Mouse (Mus musculus) olfactory bulb, adult 2 months (tissue): ENCODE measurements around the gene Fndc10. TPM values are rescaled to one million over a fixed set of nuclear protein-coding genes. Genes with fewer than 3 reads are reported as not detected.
"Not testable (repeated sequence)": the region's sequence is repeated elsewhere in the genome, so short reads cannot be mapped to it uniquely, and the experiment has no call there.

Experiments used
- H3K27ac ChIP-seq: fragments of 200-500 bp; 2 replicates; pipeline ENCODE4 v1.5.1; 2012; ENCODE audit warnings: low read depth, low read length; ENCODE audit not compliant: insufficient read depth
- H3K4me1 ChIP-seq: fragments of 200-500 bp; 2 replicates; pipeline ENCODE4 v1.6.1; 2012; ENCODE audit warnings: low read length; ENCODE audit not compliant: control insufficient read depth, insufficient read depth
- H3K4me3 ChIP-seq: fragments of 200-500 bp; 2 replicates; pipeline ENCODE4 v1.5.1; 2012; ENCODE audit warnings: mild to moderate bottlenecking, low read depth, low read length, moderate library complexity; ENCODE audit not compliant: insufficient read depth
- CTCF ChIP-seq: fragments of 200-500 bp; IDR thresholded peaks from 2 replicates; pipeline ENCODE4 v1.5.1; 2012; ENCODE audit warnings: low read depth, mild to moderate bottlenecking, low read length, moderate library complexity; ENCODE audit not compliant: insufficient read depth
- POLR2A ChIP-seq: fragments of 200-500 bp; IDR thresholded peaks from 2 replicates; pipeline ENCODE4 v1.6.1; 2012; ENCODE audit warnings: mild to moderate bottlenecking, low read depth, low read length, moderate library complexity; ENCODE audit not compliant: insufficient read depth
- WGBS: fragments of 180-500 bp; shearing (Covaris S2); methylation state at CpG from one replicate; pipeline ENCODE4 v1.1.7; 2018; 5-methylcytosine and 5-hydroxymethylcytosine counted together
- polyA plus RNA-seq: library from polyadenylated mRNA; stranded (reverse); fragments of >200 nt; gene quantifications from 2 replicates; pipeline ENCODE4 v1.2.4, GENCODE M21; 2012; ENCODE audit warnings: low replicate concordance; ENCODE audit not compliant: missing spikeins, insufficient read depth, insufficient read length

The Fndc10 gene
- not detected in 2 replicates for polyA plus RNA-seq

- 3% methylated on average over 47 of the region's 47 CpGs for WGBS
- TF ChIP-seq CTCF (no peak), POLR2A (no peak)
- H3K4me3 ChIP-seq, result peak within 1 kb of the TSS; percentile 75
- peak within 1 kb of the TSS; percentile 99 for H3K27ac ChIP-seq
- peaks cover 17% of the 10 kb centered on the region for H3K4me1 ChIP-seq
Measured at GRCm38 (mm10) chr4:155694111-155694481, at the start of gene Fndc10. TSS of gene Fndc10 (plus strand) at chr4:155694342.

- WGBS, result 96% methylated on average over 2 of the region's 2 CpGs
- not testable (repeated sequence) for H3K27ac ChIP-seq, H3K4me3 ChIP-seq, H3K4me1 ChIP-seq
Measured at GRCm38 (mm10) chr4:155645308-155645707, 48.8 kb upstream of the Fndc10 start, which contains the start of gene Gm10563. TSS of gene Gm10563 (minus strand) at chr4:155645408.

DNA sequence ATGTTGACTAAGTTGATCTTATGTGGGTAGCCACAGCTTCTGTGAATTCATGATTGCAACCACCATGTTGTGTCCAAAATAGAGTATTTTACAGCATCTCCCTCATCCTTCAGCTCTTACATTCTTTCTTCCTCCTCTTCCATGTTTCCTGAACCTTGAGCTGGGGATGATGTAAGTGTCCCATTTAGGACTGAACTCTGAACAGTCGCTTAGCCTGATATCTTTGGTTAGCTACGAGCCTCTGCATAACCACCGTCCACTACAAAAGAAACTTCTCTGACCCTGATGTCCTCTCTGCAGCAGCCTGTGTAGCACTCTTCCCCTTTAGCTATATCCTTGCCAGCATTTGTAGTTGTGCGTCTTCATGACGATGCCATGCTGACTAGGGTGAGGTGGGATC, 48.4 kb upstream of the Fndc10 start:
- 92% methylated on average over 5 of the region's 5 CpGs for WGBS
- H3K27ac ChIP-seq, result no peak overlapping the region
- no peak overlapping the region for H3K4me3 ChIP-seq
- no peak for TF ChIP-seq POLR2A
- TF ChIP-seq CTCF, result no peak
- H3K4me1 ChIP-seq, result no peaks in the 10 kb centered on the region

DNA sequence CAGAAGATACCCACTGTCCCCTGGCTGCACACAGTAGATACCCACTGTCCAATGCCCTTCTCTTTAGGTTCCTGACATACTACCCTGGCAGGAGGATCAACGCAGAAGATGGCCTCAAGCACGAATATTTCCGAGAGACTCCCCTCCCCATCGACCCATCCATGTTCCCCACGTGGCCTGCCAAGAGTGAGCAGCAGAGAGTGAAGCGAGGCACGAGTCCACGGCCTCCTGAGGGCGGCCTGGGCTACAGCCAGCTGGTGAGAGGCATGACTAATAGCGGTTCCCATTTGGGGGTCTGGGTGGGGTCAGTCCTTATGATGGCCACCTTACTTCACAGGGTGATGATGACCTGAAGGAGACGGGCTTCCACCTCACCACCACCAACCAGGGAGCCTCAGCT, 44.8 kb upstream of the Fndc10 start:
- H3K4me1 ChIP-seq, result peaks cover 16% of the 10 kb centered on the region
- 92% methylated on average over 11 of the region's 11 CpGs for WGBS

DNA sequence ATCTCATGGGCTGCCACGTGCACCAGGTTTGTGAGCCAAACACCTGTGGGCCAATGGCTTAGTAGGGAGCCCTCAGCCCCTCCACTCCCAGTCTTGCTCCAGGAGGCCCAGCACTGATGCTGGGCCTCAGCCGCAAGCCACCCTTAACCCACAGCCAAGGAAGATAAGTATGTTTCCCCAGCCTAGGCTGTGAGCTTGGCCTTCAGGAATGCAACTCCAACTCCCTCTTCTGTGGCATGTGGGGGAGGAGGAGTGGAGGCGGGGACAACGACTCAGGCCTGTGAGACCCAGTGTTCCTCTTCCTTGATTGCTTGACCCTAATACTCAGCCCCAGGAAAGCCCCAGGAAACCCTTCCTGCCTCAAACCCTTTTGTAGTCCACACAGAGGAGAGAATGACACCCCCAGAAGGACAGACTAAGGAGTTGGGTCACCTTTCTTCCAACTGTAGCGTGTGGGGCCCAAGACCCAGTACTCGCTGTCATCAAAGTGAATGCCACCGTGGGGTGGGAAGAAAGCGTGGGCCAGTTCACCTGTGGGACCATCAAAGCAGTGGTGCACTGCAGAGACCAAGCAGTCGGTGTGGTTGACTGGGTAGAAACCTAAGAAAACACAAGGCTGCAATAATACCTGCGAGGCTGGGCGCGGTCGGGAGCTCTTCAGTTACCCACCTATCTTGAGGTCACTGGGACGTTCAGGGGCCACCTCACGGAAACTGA, 42.4 kb upstream of the Fndc10 start:
- H3K4me1 ChIP-seq, result peaks cover 21% of the 10 kb centered on the region
- WGBS, result 74% methylated on average over 15 of the region's 15 CpGs
- H3K4me3 ChIP-seq, result no peak overlapping the region
- TF ChIP-seq POLR2A (no peak), CTCF (no peak)
- H3K27ac ChIP-seq, result no peak overlapping the region

More for the DNA sequence above, 44.8 kb upstream of the Fndc10 start:
- TF ChIP-seq CTCF (no peak), POLR2A (no peak)
- no peak overlapping the region for H3K27ac ChIP-seq
- no peak overlapping the region for H3K4me3 ChIP-seq

DNA sequence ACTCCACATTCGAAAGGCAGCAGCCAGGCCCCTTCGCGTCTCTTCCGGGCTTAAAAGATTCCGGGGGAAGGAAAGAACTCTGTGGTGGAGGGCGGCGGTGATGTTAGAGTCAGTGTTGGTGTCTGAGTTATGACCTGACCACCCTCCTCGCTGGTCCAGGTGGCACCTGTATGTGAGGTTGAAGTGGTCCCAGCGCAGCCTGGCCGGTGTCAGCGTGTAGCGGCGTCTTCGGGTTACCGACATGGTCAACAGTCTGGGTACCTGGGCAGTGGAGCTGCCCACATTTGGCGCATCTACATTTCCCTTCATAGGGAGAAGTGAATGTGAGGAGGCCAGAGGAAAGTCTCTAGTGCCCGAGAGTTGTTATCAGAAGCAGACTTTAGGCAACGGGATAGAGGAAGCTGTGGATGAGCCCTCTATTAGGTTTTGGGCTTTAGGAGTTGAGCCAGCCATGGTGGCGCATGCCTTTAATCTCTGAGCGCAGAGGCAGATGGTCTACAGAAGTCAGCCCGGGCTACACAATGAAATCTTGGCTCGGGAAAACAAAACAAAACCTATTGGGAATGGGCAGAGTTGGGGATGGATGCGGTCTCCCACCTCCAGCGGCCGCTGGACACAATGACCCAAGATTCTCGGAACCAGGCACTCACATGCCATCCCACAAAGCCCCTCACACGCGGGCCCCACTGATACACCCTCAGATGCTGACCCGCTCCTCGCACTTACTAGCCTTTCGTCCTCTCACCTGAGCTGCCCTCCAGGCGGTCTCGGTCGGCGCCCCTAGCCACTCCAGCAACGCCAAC, 41.7 kb upstream of the Fndc10 start:
- H3K4me3 ChIP-seq, result peak overlapping the region; percentile 26
- TF ChIP-seq POLR2A (no peak), CTCF (no peak; the same call in 1 of the 2 replicates)

GRCm38 (mm10) chr4:155653086-155653450, 41.1 kb upstream of the Fndc10 start, which contains the start of gene Mmp23:
TSS of gene Mmp23 (minus strand) at chr4:155653384.
- 0 out of 2 replicates have a peak, but pooled peaks have one; percentile 5 for TF ChIP-seq CTCF
- TF ChIP-seq POLR2A, result no peak
- peak within 1 kb of the TSS; percentile 26 for H3K4me3 ChIP-seq
- WGBS, result 5% methylated on average over 33 of the region's 33 CpGs
- H3K4me1 ChIP-seq, result peaks cover 21% of the 10 kb centered on the region
- no peak within 1 kb of the TSS for H3K27ac ChIP-seq

More for the DNA sequence above, 41.7 kb upstream of the Fndc10 start:
- WGBS, result 36% methylated on average over 36 of the region's 36 CpGs
- H3K27ac ChIP-seq, result no peak overlapping the region
- peaks cover 21% of the 10 kb centered on the region for H3K4me1 ChIP-seq

- WGBS, result 17% methylated on average over 31 of the region's 31 CpGs
- Histone ChIP-seq H3K4me1 (peaks cover 21% of the 10 kb centered on the region), H3K4me3 (peak overlapping the region; percentile 26), H3K27ac (no peak overlapping the region)
- TF ChIP-seq CTCF, result no peak
- no peak for TF ChIP-seq POLR2A
Measured at GRCm38 (mm10) chr4:155653451-155654182, 40.5 kb upstream of the Fndc10 start.

GRCm38 (mm10) chr4:155654183-155654455, 40.0 kb upstream of the Fndc10 start:
- no peak overlapping the region for H3K27ac ChIP-seq
- TF ChIP-seq POLR2A (no peak), CTCF (no peak)
- no peak overlapping the region for H3K4me3 ChIP-seq
- H3K4me1 ChIP-seq, result peaks cover 21% of the 10 kb centered on the region
- 36% methylated on average over 6 of the region's 6 CpGs for WGBS
